Mouse (Mus musculus) MEL (cell line): Measurements from ENCODE around the gene Ubp1. TPM values are rescaled to one million over a fixed set of nuclear protein-coding genes. Genes with fewer than 3 reads are reported as not detected.

ENCODE experiments used
- DNase-seq: peaks from one replicate; pipeline ENCODE4 v3.0.0; 2011; ENCODE audit warnings: low read depth, low spot score
- H3K27ac ChIP-seq: 2 replicates; pipeline ENCODE4 v1.5.1; 2012; ENCODE audit warnings: low read depth, mild to moderate bottlenecking, control low read depth, low read length, moderate library complexity; ENCODE audit not compliant: control insufficient read depth
- H3K27me3 ChIP-seq, 2 experiments: fragments of 150-350 bp in 1 of 2; sonication (generic) in 1 of 2; 2 replicates each; pipeline ENCODE4 v1.6.1; 2012; ENCODE audit warnings: low read length in 2 of 2, mild to moderate bottlenecking in 2 of 2, improper control_type of control experiment in 1 of 2, moderate library complexity in 1 of 2; ENCODE audit not compliant: insufficient read depth in 2 of 2, control insufficient read depth in 1 of 2
- H3K36me3 ChIP-seq, 2 experiments: 2 replicates each; pipeline ENCODE4 v1.6.1; 2012 to 2014; ENCODE audit warnings: low read length in 2 of 2, improper control_type of control experiment in 1 of 2, inconsistent platforms in 1 of 2, mild to moderate bottlenecking in 1 of 2; ENCODE audit not compliant: insufficient read depth in 2 of 2, control insufficient read depth in 1 of 2
- H3K4me1 ChIP-seq, 2 experiments: fragments of 150-350 bp in 1 of 2; sonication (generic) in 1 of 2; 2 replicates each; pipeline ENCODE4 v1.6.1; 2012; ENCODE audit warnings: low read length in 2 of 2, improper control_type of control experiment in 1 of 2, mild to moderate bottlenecking in 1 of 2; ENCODE audit not compliant: insufficient read depth in 2 of 2, control insufficient read depth in 1 of 2
- H3K4me3 ChIP-seq, 2 experiments: fragments of 150-350 bp in 1 of 2; sonication (generic) in 1 of 2; 2 replicates each; pipeline ENCODE4 v1.5.1; 2012; ENCODE audit warnings: low read depth in 2 of 2, low read length in 2 of 2, mild to moderate bottlenecking in 2 of 2, moderate library complexity in 2 of 2, control low read depth in 1 of 2, improper control_type of control experiment in 1 of 2; ENCODE audit not compliant: control insufficient read depth in 1 of 2, insufficient read depth in 1 of 2
- H3K79me2 ChIP-seq: 2 replicates; pipeline ENCODE4 v1.6.1; 2012; ENCODE audit warnings: mild to moderate bottlenecking, low read length, moderate library complexity; ENCODE audit not compliant: control insufficient read depth, poor library complexity, insufficient read depth
- H3K9ac ChIP-seq: 2 replicates; pipeline ENCODE4 v1.6.1; 2012; ENCODE audit warnings: low read depth, mild to moderate bottlenecking, control low read depth, low read length, moderate library complexity; ENCODE audit not compliant: control insufficient read depth, poor library complexity, severe bottlenecking
- H3K9me3 ChIP-seq: fragments of 150-350 bp; sonication (generic); replicated peaks from 2 replicates; pipeline ENCODE4 v1.6.1; 2012; ENCODE audit warnings: mild to moderate bottlenecking, low read length, improper control_type of control experiment, moderate library complexity; ENCODE audit not compliant: insufficient read depth
- ELF1 ChIP-seq: IDR thresholded peaks from 2 replicates; pipeline ENCODE4 v1.6.1; 2014; ENCODE audit warnings: low read depth, mild to moderate bottlenecking, inconsistent platforms, low read length, improper control_type of control experiment, moderate library complexity
- GABPA ChIP-seq: IDR thresholded peaks from 2 replicates; pipeline ENCODE4 v1.6.1; 2012; ENCODE audit warnings: low read depth, mild to moderate bottlenecking, inconsistent platforms, low read length, improper control_type of control experiment, moderate library complexity
- GATA1 ChIP-seq: IDR thresholded peaks from 2 replicates; pipeline ENCODE4 v1.6.1; 2011; ENCODE audit warnings: low read depth, low read length, improper control_type of control experiment
- HCFC1 ChIP-seq: IDR thresholded peaks from 2 replicates; pipeline ENCODE4 v1.6.1; 2012; ENCODE audit warnings: low read depth, mild to moderate bottlenecking, inconsistent platforms, low read length, improper control_type of control experiment, moderate library complexity
- KAT2A ChIP-seq: conservative IDR thresholded peaks from 2 replicates; pipeline ENCODE4 v1.6.1; 2012; ENCODE audit warnings: low read depth, low read length, improper control_type of control experiment, inconsistent platforms
- MAZ ChIP-seq: IDR thresholded peaks from 2 replicates; pipeline ENCODE4 v1.6.1; 2012; ENCODE audit warnings: low read depth, mild to moderate bottlenecking, inconsistent platforms, low read length, improper control_type of control experiment
- MXI1 ChIP-seq: IDR thresholded peaks from 2 replicates; pipeline ENCODE4 v1.6.1; 2011; ENCODE audit warnings: mild to moderate bottlenecking, low read depth, low read length, improper control_type of control experiment
- MYB ChIP-seq: IDR thresholded peaks from 2 replicates; pipeline ENCODE4 v1.6.1; 2011; ENCODE audit warnings: mild to moderate bottlenecking, low read depth, low read length, improper control_type of control experiment
- POLR2AphosphoS2 ChIP-seq: IDR thresholded peaks from 2 replicates; pipeline ENCODE4 v1.6.1; 2011; ENCODE audit warnings: low read length, improper control_type of control experiment
- RCOR1 ChIP-seq: IDR thresholded peaks from 2 replicates; pipeline ENCODE4 v1.6.1; 2012; ENCODE audit warnings: low read depth, mild to moderate bottlenecking, inconsistent platforms, low read length, improper control_type of control experiment
- TBP ChIP-seq: IDR thresholded peaks from 2 replicates; pipeline ENCODE4 v1.8.0; 2011; ENCODE audit warnings: low read depth, low read length, improper control_type of control experiment
- TCF12 ChIP-seq: IDR thresholded peaks from 2 replicates; pipeline ENCODE4 v1.6.1; 2014; ENCODE audit warnings: low read depth, mild to moderate bottlenecking, inconsistent platforms, low read length, improper control_type of control experiment, moderate library complexity
- USF2 ChIP-seq, 2 experiments: IDR thresholded peaks; 2 replicates each; pipeline ENCODE4 v1.6.1; 2011 to 2012; ENCODE audit warnings: improper control_type of control experiment in 2 of 2, low read length in 2 of 2, borderline replicate concordance in 1 of 2, inconsistent platforms in 1 of 2, low read depth in 1 of 2, mild to moderate bottlenecking in 1 of 2; ENCODE audit not compliant: insufficient read depth in 1 of 2
- ZKSCAN1 ChIP-seq: IDR thresholded peaks from 2 replicates; pipeline ENCODE4 v1.6.1; 2012; ENCODE audit warnings: low read depth, mild to moderate bottlenecking, inconsistent platforms, low read length, improper control_type of control experiment, moderate library complexity
- polyA plus RNA-seq, 2 experiments: library from polyadenylated mRNA; stranded (reverse) in 1 of 2; unstranded in 1 of 2; fragments of >175 nt in 1 of 2; fragments of >200 nt in 1 of 2; gene quantifications; 2 replicates each; pipeline versions ENCODE4 v1.2.1 to v1.2.4; 2012; ENCODE audit warnings: low replicate concordance in 2 of 2, low read depth in 1 of 2; ENCODE audit not compliant: insufficient read length in 2 of 2, insufficient read depth in 1 of 2, missing spikeins in 1 of 2
- total RNA-seq: library from RNA; depleted of rRNA; stranded (reverse); fragments of 300-350 nt; gene quantifications from 2 replicates; pipeline ENCODE4 v1.2.3, GENCODE M21; 2012

The Ubp1 gene
- total and polyA plus RNA-seq, 3 experiments = 46.4 to 95.5 (median 60.8) TPM

- DNase-seq = peak; percentile 38
- peak overlapping the region in 1 of 2 experiments; percentile 11; a peak in 1 of 4 replicates for H3K4me3 ChIP-seq
- H3K9ac ChIP-seq = no peak overlapping the region
- no peaks in the 10 kb centered on the region for H3K79me2 ChIP-seq
- peaks cover 2 to 13% of the 10 kb centered on the region in 2 experiments; a peak in 3 of 4 replicates for H3K4me1 ChIP-seq
- H3K9me3 ChIP-seq = no peaks in the 10 kb centered on the region
- H3K36me3 ChIP-seq = peaks cover 0 to 6% of the 10 kb centered on the region in 2 experiments; a peak in 2 of 4 replicates
- no peak overlapping the region for H3K27ac ChIP-seq
- TF ChIP-seq MXI1 (no peak), RCOR1 (no peak), POLR2AphosphoS2 (no peak), MYB (no peak), ZKSCAN1 (no peak), TBP (no peak), GATA1 (no peak), GABPA (no peak), HCFC1 (no peak), USF2 (IDR thresholded peaks at IDR 0.05; ENCODE audit: borderline replicate concordance in 1 of 2, insufficient read depth in 1 of 2, low read depth in 1 of 2, low read length in 2 of 2) (no peak)
- no peaks in the 10 kb centered on the region for H3K27me3 ChIP-seq
These were observed 88.5 kb downstream of the Ubp1 start for GRCm38 (mm10) chr9:114019012-114019762.

DNA sequence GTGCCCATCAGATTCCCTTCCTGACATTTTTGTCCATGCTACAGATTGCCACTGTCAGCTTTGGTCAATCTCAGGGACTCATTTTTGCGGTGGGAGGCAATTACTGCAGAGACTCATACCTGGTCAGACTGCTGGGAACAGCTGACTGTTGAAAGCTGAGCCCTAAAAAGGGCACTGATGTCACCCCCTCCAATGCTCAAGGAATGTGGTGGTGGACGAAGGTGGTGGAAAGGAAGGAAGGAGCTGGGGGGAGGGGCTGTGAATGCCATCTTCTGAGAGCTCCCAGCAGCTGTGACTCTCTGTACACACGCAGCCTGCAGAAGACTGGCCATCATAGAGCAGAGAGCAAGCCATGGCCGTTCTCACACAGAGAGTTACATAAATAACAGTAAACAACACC is 91.4 kb downstream of the Ubp1 start:
- H3K79me2 ChIP-seq = no peaks in the 10 kb centered on the region
- no peak for TF ChIP-seq HCFC1
- TF ChIP-seq TCF12 = no peak
- TF ChIP-seq ELF1 = no peak
- TF ChIP-seq MAZ = no peak
- TF ChIP-seq RCOR1 = no peak
- TF ChIP-seq ZKSCAN1 = no peak
- no peak for TF ChIP-seq KAT2A
- TF ChIP-seq, all 39 proteins: peak for 0
- H3K27me3 ChIP-seq = no peaks in the 10 kb centered on the region
- peaks cover 3 to 4% of the 10 kb centered on the region in 2 experiments; a peak in 3 of 4 replicates for H3K4me1 ChIP-seq
- H3K4me3 ChIP-seq = no peak overlapping the region
- H3K36me3 ChIP-seq = no peaks in the 10 kb centered on the region; a peak in 1 of 4 replicates
- H3K9me3 ChIP-seq = no peaks in the 10 kb centered on the region
- H3K27ac ChIP-seq = no peak overlapping the region
- DNase-seq = no peak
- H3K9ac ChIP-seq = no peak overlapping the region
